Mouse (Mus musculus) stomach, postnatal 0 days (tissue): ENCODE measurements at regions not wholly inside any gene's neighbourhood (a gene's known extent, or its start where the extent isn't known, plus 50 kb on each side); places are given as distances from the start of the nearest gene placed in this dataset.

Experiments
- CTCF ChIP-seq: IDR thresholded peaks from 2 replicates; pipeline ENCODE4 v1.5.1; 2016; ENCODE audit warnings: antibody characterized with exemption, low read depth, mild to moderate bottlenecking, moderate library complexity
- EP300 ChIP-seq: optimal IDR thresholded peaks from 2 replicates; pipeline ENCODE3; 2016; ENCODE audit warnings: antibody characterized with exemption

- TF ChIP-seq CTCF (no peak), EP300 (no peak)
Observed at GRCm38 (mm10) chr8:11114531-11114930, 106.3 kb upstream of the Irs2 start.
